Mouse (Mus musculus): Measurements from ENCODE around the gene Sh3bgrl3. TPM values are rescaled to one million over a fixed set of nuclear protein-coding genes. Genes with fewer than 3 reads are reported as not detected.

The Sh3bgrl3 gene
- total RNA-seq, 2 experiments from 2014 or later: 281 to 297 TPM

GRCm38 (mm10) chr4:134087412-134087811 is 41.2 kb downstream of the Sh3bgrl3 start:
- peak in 1 of 2 experiments; percentile 14 for DNase-seq (ENCODE audit: extremely low spot score in 1 of 2, low spot score in 1 of 2)

DNA sequence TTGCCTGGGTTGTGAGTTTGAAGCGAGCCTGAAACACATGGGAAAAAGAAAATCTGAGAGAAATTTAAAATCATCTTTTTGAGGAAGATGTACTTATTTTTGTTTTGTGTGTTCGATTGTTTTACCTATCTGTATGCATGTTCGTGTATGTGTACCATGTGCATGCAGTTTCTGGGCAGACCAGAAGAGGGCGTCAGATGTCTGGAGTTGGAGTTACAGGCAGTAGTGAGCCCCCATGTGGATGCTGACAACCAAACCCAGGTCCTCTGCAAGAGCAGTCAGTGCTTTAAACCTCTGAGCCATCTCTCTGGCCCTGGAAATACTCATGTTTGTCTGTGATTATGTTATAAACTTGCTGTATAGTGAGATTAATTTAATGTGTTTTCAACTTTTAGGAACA is 43.6 kb downstream of the Sh3bgrl3 start:
- DNase-seq (ENCODE audit: extremely low spot score in 1 of 2, low spot score in 1 of 2): no peak

DNA sequence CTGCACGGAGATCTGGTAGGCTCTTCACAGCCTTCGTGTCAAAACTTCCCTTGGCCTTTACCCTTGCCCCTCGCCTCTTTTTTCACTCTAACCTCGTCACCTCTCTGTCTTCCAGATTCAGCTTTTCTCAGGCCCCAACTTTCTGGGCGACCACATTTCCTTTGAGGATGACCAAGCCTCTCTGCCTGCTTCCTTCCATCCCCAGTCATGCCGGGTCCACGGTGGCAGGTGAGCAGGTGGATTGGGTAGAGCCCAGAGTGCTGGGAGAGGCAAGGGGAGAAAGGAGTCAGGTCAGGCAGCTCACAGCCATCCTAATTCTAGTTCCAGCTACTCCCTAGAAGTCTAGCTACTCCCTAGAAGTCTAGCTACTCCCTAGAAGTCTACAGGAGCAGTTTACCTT is 46.1 kb downstream of the Sh3bgrl3 start:
- no peak for DNase-seq (ENCODE audit: extremely low spot score in 1 of 2, low spot score in 1 of 2)

DNA sequence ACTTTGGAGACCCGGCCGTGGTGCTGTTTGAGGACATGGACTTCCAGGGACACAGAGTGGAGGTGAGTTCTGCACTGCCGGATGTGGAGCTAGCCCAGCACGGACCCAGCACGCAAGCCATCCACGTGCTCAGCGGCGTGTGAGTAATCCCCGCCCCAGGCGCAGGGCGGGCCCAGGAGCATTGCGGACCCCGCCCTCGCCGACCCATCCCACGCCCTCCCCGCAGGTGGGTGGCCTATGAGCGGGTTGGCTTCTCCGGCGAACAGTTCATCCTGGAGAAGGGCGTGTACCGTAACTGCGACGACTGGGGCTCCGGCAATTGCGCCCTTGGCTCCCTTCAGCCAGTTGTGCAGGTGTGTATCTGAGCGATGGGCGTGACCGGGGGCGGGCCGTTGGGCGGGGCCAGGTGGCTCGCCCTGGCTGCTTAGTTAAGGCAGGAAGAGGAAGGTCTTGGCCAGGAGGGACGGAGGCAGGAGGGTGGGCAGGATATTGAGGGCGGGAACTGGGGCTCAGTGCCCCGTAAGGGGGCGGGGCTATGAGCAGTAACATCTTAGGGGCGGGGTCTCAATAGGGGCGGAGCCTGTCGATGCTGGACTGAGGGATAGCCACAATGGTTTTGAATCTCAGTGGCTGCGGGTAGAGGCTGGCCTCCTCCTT is 46.7 kb downstream of the Sh3bgrl3 start:
- DNase-seq (ENCODE audit: extremely low spot score in 1 of 2, low spot score in 1 of 2): peak; percentile 31 to 39

DNA sequence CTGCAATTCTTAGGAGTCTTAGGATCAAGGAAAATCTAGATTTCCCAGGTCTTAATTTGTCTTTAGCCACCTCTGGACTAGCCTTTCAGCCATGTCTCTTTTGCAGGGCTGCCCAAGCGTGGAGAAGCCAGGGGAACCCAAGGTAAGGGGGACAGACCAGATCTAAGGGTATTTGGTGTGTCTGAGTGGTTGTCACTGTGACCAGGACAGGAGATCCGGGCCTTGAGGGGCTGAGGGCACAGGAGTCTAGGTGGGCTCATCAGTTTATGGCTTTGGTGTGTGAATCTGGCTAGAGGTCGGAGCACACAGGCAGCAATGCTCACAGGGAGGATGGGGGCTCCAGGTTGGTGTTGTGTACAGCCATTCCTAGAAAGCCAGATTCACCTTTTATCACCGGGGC is 47.9 kb downstream of the Sh3bgrl3 start:
- DNase-seq (ENCODE audit: extremely low spot score in 1 of 2, low spot score in 1 of 2): no peak

GRCm38 (mm10) chr4:134078694-134079093 is 49.9 kb downstream of the Sh3bgrl3 start:
- DNase-seq (ENCODE audit: extremely low spot score in 1 of 2, low spot score in 1 of 2): peak in 1 of 2 experiments; percentile 17

Other genes starting within 250 kb of the Sh3bgrl3 start
- gene Rps6ka1, start 241.0 kb downstream of the Sh3bgrl3 start, total RNA-seq (2021): 10 to 100 TPM; 11.4 to 12.7 TPM
- gene Hmgn2, start 160.1 kb downstream of the Sh3bgrl3 start, total RNA-seq (2021): 100 to 1,000 TPM; 133 to 138 TPM
- 10 to 100 TPM; 62.2 to 62.6 TPM for gene Dhdds, start 127.9 kb downstream of the Sh3bgrl3 start, total RNA-seq (2021)
- not detected for gene Lin28a, start 109.9 kb downstream of the Sh3bgrl3 start, total RNA-seq (2021)
- gene Zfp683, start 75.0 kb downstream of the Sh3bgrl3 start, total RNA-seq (2021): not detected
- gene Crybg2, start 68.0 kb downstream of the Sh3bgrl3 start, total RNA-seq (2021): 1 to 10 TPM; 1.2 to 1.6 TPM
- 1 to 10 TPM; 1.6 TPM for gene Cd52, start 33.7 kb downstream of the Sh3bgrl3 start, total RNA-seq (2021)
- 10 to 100 TPM; 24.0 to 32.1 TPM for gene Ubxn11, start 26.2 kb downstream of the Sh3bgrl3 start, total RNA-seq (2021)
- gene Cep85, start 58.3 kb upstream of the Sh3bgrl3 start, total RNA-seq (2021): 10 to 100 TPM; 11.9 to 13.9 TPM
- gene Gm7534, start 74.2 kb upstream of the Sh3bgrl3 start, total RNA-seq (2021): not detected
- not detected for gene Catsper4, start 98.6 kb upstream of the Sh3bgrl3 start, total RNA-seq (2021)
- gene Cnksr1, start 109.6 kb upstream of the Sh3bgrl3 start, total RNA-seq (2021): under 1 TPM; 0.57 to 0.70 TPM
- not detected for gene E130218I03Rik, start 114.9 kb upstream of the Sh3bgrl3 start, total RNA-seq (2021)
- 10 to 100 TPM in 1 of 2 experiments, 1 to 10 TPM in 1; 9.9 to 10.3 TPM for gene Zfp593, start 116.8 kb upstream of the Sh3bgrl3 start, total RNA-seq (2021)
- gene Gm30191, start 118.1 kb upstream of the Sh3bgrl3 start, total RNA-seq (2021): not detected
- gene Grrp1, start 125.3 kb upstream of the Sh3bgrl3 start, total RNA-seq (2021): 1 to 10 TPM; 3.0 to 3.9 TPM
- 10 to 100 TPM; 15.2 to 16.7 TPM for gene Pdik1l, start 159.1 kb upstream of the Sh3bgrl3 start, total RNA-seq (2021)
- not detected for gene Trim63, start 186.3 kb upstream of the Sh3bgrl3 start, total RNA-seq (2021)
- gene Slc30a2, start 214.4 kb upstream of the Sh3bgrl3 start, total RNA-seq (2021): under 1 TPM in 1 of 2 experiments, not detected in 1; 0.12 TPM